Mouse (Mus musculus) kidney, postnatal 10 days (tissue): ENCODE measurements around the gene Sox5.

Experiments used
- DNase-seq: peaks from one replicate; pipeline ENCODE4 v3.0.0; 2021; ENCODE audit warnings: mixed read lengths

Sox5 gene

DNA sequence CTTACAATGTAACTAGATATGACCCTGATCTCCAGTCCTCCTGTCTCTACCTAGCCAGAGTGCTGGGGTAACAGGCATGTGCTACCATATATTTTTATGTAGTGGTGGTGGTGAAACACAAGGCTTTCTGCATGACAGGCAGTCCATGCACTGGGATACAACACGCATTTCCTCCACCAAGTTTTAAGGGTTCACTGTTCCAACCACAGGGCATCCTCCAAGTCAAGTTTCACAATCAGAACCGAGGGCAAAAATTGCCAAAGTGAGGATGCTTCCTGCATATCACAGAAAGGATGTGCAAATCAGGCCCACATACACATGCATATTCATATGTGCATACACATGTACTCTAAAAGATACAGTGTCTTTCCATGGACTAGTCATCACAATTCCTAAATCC lies 888.9 kb downstream of the Sox5 start:
- DNase-seq, result no peak

DNA sequence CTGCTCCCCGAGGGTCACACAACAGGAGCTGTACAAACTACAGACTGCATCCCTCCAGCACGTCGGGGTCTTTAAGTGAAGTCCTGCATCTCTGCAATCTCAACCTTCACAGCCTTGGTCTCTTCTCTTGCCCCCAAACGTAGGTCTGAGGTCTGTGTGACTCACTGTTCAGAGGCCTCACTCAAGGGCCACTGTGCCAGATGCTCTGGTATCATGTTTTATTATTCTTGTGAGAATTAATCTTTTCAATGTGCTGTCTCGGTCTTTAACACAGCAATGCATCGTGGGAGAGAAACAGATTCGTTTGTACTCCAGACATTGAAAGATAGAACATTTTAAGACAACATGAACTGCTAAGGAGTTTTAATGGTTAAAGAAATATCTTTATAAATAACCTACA lies 893.2 kb downstream of the Sox5 start:
- DNase-seq, result no peak

DNA sequence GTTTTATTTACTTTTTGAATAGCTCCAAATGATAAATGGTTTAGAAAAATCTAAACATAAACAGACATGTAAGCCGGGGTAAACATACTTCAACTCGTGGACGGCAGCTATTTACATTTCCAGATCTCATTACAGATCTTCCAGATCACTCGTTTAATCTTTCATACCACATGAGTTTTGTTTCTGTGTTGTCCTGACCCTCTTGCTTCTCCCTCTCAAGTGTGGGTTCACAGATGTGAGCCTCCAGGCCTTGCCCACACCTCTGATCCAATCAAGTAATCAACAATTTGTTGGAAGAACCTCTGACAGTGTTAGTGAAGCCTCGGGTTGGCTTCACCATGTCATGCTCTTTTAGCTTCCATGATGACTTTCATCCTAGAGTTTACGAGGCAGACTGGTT lies 903.3 kb downstream of the Sox5 start:
- DNase-seq, result no peak

DNA sequence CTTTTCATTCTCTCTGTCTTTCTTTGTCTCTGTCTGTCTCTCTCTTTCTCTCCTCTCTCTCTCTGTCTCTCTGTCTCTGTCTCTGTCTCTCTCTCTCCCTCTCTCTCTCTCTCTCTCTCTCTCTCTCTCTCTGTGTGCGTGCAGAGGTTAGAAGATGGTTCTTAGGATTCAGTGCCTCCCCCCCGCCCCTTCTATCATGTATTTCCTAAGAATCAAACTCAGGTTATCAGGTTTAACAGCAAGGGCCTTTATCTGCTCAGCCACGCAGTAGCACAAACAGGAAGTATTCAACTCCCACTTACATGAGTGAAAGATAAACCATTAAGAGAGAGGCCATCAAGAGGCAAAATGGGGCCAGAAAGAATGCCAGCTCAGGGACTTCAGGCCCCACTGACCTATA lies 913.0 kb downstream of the Sox5 start:
- no peak for DNase-seq

DNA sequence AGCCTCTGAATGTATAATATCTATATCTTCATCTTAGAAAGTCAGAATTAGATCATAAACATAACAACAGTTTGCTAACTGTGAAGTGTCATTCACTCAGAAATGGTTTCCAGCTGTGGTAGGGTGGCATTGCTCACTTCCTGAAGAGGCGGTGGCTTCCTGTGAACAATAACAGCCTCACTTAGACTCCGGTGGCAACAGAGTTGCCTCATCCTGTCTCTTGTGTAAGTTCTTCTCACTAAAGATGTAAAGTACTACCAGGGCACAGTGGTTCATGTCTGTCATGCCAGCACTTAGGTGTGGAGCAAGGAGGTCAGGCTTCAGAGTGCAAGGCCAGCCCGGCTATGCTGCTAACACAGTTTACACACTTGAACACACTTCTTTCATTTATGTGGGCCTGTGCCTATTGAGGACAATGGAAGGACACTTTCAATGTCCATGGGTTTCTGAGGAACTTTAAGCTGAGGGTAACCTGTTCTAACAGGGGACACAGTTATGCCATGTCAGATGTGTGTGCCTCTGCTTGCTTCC lies 913.6 kb downstream of the Sox5 start:
- no peak for DNase-seq

DNA sequence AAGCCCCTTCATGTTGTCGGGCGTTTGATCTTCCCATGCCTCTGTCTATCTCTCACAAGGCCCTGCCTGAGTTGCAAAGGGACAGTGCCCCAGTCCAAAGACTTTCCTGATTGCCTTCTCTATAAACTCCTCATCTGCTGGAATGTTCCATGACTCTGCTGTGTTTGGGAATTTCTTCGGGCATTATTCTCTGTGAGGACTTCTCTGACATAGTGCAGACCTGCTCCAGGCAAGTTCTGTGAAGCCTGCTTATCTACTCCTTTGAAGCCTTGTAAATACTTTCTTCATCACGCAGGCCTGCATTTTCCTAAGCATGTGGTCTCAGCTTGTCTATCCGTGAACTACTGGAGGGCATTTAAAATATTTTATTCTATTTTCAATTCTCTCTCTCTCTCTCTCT lies 914.7 kb downstream of the Sox5 start:
- no peak for DNase-seq

DNA sequence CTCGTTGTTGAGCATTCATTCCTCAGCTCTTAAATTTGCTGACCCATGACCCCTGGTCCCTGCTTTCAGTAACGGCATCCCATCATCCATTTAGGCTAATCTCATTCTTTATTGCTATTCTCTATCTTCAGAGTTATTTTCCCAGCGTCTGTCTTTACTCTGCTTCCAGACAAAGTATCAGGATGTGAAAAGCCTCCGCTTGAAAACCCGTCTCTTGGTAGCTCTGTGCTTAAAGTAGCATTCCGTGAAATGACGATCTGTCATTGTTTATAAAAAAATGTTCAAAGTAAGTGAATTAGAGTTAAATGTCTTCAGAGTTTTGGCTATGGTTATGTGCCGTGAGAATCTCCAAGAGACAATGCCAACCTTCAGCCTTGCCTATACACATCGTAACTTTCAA lies 915.2 kb downstream of the Sox5 start:
- DNase-seq, result no peak

DNA sequence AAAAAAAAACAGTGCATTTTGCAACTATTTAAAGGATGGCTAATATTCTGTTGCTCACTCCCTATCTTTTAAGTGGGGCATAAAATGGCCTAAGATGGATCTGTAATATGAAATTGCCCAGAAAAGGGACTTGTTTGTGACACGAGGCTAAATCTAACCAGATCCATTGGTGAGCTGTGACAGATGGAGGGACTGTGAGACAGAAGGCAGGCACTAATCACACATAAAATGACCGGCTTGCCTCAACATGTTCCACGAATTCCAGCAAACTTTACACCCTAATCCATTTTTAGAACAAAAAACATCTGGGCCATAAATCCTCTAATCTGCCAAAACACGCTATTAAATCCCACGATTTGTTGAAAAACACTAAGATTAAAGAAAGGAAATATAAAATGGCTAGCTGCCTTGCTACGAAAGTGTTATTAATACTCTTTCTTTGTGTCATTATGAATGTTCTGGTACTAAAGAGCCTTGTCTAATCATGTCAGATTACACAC lies 919.1 kb downstream of the Sox5 start:
- DNase-seq, result no peak

DNA sequence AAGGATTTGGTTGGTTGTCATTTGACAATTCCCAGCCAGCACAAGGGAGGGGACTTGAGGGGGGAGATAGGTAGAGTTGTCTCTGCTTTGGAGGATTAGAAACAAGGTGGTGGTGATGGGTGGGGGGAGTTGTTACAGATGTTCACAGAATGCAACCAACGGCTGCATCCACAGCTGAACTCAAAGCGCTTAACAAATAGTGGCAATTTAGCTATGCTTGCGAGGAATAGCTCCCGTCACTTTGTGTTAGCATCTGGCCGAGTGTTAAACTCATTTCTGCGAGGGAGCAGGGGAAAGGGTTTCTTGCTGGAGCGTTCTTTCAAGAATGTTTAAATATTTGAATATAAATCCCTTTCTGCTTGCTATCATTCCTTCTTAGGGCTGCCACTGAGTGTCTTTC lies 921.7 kb downstream of the Sox5 start:
- DNase-seq, result no peak

DNA sequence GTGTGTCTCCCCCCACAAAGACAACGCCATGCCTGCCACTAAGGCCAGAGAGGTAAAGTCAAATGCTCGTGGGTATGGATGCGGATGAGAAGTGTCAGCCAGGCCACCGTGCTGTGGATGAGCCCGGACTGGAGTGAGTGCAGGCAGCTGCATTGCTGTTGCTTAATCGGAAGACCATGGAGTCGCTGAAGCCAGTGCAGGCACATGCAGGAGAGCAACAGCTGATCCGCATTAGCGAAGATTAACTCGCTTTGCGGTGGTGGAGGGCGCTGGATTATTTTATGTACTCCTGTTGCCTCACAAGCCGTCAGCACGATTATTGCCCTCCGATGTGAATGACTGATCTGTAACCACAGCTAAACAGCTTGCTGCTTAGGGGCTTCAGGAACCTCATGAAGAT lies 922.2 kb downstream of the Sox5 start:
- DNase-seq, result no peak

DNA sequence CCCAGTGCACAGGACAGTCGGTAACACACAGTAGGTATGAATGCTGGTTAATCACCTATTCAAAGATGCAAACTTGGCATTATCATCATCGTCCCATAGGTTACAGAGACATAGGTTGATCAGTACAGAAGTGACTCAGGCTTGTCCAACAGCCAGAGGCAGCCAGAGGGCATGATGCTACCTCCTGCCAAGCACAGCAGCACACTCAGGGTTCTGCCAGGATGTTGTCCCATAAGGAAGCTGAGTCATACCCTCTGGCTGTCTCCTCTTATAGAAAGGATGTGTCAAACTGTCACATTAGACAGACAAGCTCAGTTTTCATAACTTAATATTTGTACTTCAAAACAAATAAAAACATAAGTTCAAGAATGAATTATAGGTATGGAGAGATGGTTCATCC lies 923.2 kb downstream of the Sox5 start:
- no peak for DNase-seq

DNA sequence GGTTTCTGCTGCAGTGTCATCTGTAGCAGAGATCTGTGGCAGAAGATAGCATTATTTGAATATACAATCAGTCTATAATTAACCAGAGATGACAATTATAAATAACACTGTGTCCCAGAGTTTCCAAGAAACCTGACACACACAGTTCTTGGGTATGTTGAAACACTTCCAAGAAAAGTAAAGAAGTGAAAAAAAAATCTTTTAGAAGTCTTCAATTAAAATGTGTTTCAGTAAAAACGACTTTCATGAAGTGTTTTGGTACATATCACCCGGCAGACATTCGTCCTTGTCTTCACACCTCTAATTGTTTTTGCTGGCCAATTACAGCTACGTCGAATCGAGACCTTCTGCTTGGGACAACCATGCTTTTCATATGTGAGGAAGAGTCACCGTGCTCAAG lies 924.4 kb downstream of the Sox5 start:
- DNase-seq, result no peak

DNA sequence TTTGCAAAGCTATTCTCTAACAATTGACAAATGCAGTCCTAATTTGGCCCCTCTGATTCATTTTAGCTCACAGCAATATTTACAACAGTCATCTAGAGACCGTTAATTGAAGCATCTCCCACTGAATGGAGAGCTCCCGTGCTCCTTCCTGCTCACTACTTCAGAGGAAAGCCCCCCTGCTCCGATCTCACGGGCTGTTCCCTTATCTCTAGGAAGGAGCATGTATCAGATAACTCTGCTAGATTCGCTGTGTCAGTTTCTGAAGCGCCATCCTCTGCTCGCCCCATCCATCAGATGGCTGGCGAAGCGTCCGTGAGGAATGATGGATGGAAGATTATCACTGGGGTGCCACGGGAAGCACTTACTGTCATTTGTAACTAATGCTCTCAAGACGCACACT lies 926.4 kb downstream of the Sox5 start:
- DNase-seq, result no peak

DNA sequence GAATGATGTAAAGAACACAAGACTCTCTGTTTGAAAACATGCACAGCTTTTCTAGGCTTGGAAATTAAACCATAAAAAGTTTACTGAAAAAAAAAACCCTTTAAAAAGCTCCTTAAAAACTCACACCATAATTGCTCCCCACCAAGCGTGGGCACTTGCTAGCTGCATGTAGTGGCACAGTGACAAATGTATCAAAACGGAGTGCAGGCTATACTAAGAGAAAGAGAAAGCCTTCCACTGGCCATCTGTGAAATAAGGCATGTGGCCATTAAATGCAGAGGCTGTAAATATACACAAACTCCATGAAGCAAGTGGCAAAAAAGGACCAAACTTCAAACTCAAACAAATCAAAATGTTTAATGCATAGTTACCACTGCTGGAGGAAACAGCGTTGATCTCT lies 927.7 kb downstream of the Sox5 start:
- no peak for DNase-seq

DNA sequence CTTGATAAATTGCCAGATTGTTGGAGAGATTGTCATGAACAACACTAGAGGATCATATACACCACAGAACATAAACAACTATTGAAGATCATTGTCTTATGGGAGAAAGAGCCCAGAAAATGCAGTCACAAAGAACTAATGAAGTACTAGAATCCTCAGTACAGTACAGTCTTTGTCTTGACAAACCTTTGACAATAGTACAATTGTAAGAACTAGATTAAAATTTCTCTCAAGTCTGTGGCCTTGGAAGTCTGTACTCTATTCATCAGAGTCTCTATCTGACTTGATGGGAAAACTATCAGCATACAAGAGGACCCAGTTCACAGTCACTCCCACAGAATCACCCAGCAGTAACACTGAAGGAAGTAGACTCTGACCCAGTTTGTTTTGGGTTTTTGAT lies 936.0 kb downstream of the Sox5 start:
- no peak for DNase-seq

DNA sequence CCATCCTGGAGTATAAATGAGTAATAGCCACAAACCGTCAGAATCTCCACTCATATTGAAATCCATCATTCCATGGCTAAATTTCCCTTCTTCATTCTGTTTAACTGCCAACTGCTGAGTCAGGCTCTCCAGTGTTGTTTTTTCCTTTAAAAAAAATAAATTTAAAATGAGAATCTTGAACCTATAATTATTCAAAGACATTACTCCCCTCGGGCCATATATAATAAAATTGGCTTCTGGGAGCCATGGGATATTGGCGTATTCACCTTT lies 937.1 kb downstream of the Sox5 start:
- DNase-seq, result no peak

DNA sequence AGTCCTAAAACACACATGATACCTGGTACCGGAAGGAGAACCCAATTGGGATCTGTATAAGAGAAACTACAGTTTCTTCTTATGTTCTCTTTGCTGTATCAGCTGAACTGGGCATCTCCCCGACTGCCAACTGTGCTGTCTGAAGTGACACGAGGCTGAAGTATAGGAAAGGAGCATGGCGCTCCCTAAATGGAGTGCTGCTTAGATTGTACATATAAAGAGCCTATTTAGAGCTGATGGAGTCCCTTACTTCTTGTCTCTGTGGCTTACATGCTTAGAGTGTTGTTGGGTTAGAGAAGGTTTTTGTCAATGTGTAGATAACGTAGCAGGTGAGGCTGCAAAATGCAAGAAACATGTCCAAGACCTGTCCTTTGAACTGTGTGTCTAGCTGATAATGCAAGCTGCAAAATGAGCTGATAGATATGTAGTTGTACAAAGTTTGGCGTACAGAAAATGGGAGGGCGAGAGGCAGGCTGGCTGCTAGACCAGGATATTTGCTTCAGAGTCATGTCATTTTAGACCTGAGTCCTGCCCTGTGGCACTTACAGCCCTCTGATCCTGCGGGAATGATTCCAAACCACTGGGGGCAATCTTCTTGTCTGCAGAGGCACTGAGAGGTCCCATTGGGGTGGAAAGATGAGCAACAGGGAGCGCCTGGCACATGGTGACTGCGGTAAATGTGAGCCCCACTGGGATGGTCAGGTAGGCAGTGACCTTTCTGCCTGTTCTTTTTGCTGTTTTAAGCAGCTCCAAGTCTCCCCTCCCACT lies 937.7 kb downstream of the Sox5 start:
- no peak for DNase-seq

DNA sequence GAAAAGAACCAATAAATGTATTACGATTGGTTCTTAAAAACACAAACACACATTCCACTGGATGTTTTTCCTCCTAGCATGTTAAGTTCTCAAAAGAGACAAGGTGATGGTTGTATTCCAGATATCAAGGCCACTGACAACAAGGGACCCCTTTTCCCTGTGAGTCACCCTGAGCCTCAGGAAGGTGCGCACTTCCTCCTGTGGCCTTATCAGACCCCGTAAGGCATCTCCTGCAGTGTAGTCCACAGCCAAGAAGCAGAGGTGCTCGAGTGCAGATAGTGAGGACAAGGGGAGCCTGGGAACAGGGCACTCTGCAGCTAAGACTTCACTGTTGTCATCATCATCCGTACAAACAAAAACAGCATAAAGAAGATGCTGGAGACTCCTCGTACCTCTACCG lies 939.8 kb downstream of the Sox5 start:
- DNase-seq, result no peak

DNA sequence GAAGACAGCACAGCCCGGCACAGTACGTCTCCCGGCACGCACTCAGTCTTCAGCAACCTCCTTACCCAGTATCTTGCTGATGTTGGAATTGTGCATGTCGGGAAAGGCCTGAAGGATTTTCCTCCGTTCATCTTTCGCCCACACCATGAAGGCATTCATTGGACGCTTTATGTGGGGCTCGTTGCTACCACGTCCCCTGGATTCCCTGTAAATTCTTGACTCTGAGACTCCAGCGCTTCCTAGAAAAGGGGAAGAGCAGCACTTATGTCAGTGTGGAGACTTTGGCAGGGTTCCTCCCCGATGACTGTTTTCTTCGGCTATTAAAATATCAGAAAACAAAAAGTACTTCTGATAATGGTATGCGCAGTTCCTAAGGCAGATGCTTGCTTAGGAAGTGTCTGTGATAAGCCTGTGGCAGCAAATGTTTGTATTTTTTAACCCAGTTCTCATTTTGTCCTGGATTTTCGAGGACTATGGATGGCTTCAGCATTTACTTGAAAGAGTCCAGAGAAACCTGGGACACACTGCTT lies 940.6 kb downstream of the Sox5 start:
- DNase-seq, result no peak

DNA sequence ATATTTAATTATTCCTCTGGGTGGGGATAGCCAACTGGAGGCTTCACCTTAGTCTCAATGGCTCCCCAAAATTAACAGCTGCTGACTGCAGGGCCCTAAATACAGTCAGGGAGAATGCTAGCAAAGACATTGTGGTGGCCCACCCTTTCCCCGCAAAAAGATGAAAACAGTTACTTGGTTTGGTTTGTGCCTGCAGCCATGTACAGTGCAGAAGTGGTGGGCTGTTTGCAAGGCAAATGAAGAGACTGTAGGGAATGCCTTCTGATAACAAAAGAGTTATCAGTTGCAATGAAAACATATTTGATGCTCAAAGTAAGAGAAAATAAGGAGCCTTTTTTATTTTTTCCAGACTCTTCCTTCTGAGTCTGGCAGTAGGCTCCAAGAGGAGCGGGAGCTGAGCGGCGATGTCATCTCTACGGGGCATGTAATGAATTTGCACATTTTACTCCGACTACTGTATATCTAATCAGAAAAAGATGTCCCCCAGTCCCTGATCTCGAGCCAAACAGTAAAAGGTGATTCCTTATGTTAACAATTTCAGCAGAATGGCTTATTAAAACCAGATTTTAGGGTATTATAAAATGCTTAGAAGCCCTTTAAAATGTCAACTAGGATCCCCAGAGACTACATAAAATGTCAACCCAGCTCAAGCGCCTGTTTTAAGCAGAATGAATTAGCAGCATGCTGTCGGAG lies 943.2 kb downstream of the Sox5 start:
- no peak for DNase-seq

DNA sequence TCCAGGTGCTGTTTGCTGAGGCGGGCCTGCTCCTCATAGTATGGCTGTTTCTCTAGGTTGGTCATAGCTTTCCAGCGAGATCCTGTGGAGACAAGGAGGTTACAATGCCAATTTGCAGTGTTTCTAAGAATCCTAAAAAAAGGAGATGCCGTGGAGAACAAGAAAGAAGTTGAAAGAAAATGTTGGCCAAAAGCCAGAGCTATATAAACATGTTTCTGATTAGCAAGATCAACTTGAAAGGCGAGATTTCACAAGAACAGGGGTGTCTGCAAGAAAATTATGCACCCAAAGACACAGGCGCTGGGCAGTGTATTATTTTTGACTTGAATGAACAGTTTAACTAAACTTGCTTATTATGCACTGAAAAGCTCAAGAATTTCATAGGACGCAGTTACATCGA lies 946.4 kb downstream of the Sox5 start:
- no peak for DNase-seq

DNA sequence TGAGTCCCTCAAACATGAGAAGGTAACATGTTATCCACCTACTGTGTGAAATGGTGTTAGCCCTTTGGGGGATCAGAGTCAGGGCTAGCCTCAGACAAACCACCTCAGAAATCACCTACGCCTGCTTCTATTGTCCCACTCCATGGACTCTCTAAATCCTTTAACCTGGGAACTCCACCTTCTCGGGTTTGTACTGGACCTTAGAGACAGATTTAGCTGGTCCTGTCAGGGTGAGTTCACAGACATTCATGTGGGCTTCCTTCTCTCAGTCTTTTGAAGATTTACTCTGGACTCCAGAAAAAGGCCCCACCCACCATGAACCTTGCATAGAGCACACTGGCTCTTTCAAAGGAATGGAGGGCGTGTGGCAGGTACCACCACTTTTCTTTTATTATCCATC lies 947.8 kb downstream of the Sox5 start:
- DNase-seq, result no peak

DNA sequence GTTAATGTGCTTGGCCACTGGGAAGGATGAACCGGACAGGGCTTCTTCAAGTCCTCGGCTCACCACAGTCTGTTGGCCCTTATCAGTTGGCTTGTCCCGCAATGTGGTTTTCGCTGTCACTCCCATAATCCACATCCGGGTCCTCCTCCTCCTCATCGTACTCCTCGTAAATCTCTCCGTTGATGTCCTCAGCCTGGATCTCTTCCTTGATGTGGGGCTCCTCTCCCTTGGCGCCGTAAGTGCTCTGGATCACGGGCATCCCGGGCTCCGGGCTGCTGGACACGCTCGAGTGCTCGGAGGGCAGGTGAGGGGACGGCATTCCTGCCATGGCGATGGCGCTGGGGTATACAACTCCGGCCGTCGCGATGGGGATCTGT lies 948.6 kb downstream of the Sox5 start:
- peak; percentile 17 for DNase-seq

DNA sequence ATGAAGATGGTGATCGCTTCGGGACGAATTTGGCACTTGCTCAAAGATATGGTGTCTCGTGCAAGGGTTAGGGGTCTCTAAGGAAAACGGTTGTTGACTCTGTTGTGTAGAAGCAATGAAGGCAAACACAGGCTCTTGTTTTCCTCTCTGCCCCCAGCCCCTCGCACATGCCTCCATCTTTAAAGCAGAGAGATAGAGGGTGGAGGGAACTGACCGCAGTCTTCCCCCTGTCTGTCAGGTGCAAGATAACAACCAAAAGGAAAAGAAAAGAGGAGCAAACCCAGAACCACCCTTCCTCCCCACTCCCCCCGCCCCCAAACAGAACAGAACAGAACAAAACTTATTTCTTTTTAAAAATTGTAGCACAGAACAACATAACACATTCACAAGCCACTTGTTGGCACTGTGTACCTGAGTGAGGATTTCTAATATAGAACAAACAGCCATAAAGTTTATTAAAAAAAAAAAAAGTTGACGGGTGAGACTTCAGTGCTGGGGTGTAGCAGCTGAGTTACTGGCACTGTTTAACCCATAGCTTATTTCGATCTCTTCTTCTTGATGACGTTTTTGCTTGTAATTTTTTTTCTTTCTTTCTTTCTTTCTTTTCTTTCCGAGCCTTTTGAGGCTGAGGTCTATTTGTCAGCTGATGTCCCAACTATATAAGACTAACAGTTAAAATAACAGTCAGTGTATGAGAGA lies 949.1 kb downstream of the Sox5 start:
- DNase-seq, result no peak
